Mouse (Mus musculus) erythroblast, embryonic 14.5 days (primary cell): ENCODE results near the gene Vmn1r57. TPM values are rescaled to one million over a fixed set of nuclear protein-coding genes. Genes with fewer than 3 reads are reported as not detected.
"Not testable (repeated sequence)": the region's sequence is repeated elsewhere in the genome, so short reads cannot be mapped to it uniquely, and the experiment has no call there.

ENCODE experiments used
- H3K27me3 ChIP-seq: 2 replicates; pipeline ENCODE4 v1.6.1; 2012; ENCODE audit warnings: inconsistent platforms; ENCODE audit not compliant: control insufficient read depth
- H3K36me3 ChIP-seq: 2 replicates; pipeline ENCODE4 v1.6.1; 2012; ENCODE audit warnings: mild to moderate bottlenecking, inconsistent platforms; ENCODE audit not compliant: control insufficient read depth
- H3K4me1 ChIP-seq: 2 replicates; pipeline ENCODE4 v1.6.1; 2012; ENCODE audit warnings: inconsistent platforms; ENCODE audit not compliant: control insufficient read depth
- H3K4me3 ChIP-seq: replicated peaks from 2 replicates; pipeline ENCODE3; 2012; ENCODE audit warnings: moderate library complexity, mild to moderate bottlenecking, inconsistent platforms
- H3K9me3 ChIP-seq: 2 replicates; pipeline ENCODE4 v1.6.1; 2012; ENCODE audit warnings: low read length, inconsistent platforms, mixed read lengths; ENCODE audit not compliant: control insufficient read depth
- GATA1 ChIP-seq: IDR thresholded peaks from 2 replicates; pipeline ENCODE4 v1.6.1; 2012; ENCODE audit warnings: low read length, inconsistent platforms, mixed read lengths
- TAL1 ChIP-seq: IDR thresholded peaks from 3 replicates; pipeline ENCODE4 v1.6.1; 2012; ENCODE audit warnings: low read length, inconsistent platforms, mixed read lengths
- polyA plus RNA-seq: library from polyadenylated mRNA; stranded (reverse); fragments of >175 nt; gene quantifications from 2 replicates; pipeline ENCODE4 v1.2.3, GENCODE M21; 2012

Gene Vmn1r57
- polyA plus RNA-seq = not detected in 2 replicates

DNA sequence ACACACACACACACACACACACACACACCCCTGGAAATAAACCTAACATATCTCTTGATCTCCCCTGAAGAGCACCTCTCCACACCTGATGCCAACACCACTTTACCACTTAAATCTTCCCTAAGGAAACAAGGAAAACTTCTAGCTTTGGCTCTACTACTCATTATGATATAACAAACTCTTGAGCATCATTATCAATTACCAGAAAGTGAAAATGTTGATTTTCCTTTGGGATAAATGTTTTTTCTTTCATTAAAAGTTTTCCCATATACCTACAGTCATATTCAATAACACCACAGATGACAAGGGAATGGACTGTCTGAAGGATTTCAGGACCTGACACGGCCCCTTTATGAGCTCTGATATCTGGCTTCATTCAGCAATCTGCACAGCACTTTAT is at the start of gene Vmn1r57:
Gene Vmn1r57, plus strand, starts transcription at position 301 of the 400 bp plus-strand sequence.
- not testable (repeated sequence) for H3K4me3 ChIP-seq, H3K9me3 ChIP-seq, H3K36me3 ChIP-seq, H3K27me3 ChIP-seq, H3K4me1 ChIP-seq

DNA sequence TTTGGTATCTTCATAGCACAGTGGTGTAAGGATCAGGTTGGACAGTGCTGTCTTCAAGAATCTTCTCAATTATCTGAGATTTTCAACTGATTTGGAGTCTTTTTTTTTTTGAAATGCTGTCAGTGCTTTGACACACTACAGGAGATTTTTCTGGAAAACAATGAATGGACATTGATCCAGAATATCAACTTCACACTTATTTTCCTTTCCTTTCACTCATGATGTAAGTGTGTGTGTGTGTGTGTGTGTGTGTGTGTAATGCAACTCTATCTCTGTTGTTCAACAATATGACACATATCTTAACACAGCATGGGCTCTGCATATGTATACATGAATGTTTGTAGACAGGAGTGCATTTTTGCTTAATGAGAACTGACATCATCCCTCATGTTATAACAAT is 21.6 kb upstream of the Vmn1r57 start, which contains the start of gene Vmn1r56:
Gene Vmn1r56, minus strand, starts transcription at position 101 of the 400 bp plus-strand sequence.
- not testable (repeated sequence) for H3K36me3 ChIP-seq, H3K4me3 ChIP-seq, H3K9me3 ChIP-seq, H3K4me1 ChIP-seq, H3K27me3 ChIP-seq

DNA sequence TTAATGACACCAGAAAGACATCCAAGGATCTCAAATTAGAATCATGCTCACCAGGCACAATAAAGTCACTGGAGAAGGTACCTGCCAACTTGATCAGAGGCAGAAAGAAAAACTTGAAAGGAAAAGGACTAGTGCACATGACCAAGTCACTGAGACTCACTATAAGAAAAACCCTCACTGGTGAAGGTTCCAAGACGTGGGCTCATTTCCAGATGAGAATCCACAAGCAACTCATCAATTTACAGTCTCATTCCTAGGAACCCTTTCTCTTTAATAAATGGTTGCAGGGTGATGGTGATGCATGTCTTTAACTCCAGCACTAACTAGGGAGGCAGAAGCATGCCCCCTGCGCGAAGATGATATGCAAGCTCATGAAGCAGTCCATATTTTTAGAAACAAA is 44.8 kb downstream of the Vmn1r57 start:
- no peak overlapping the region for H3K4me3 ChIP-seq
- TF ChIP-seq GATA1 = no peak
- no peak for TF ChIP-seq TAL1
- peaks cover 3% of the 10 kb centered on the region for H3K9me3 ChIP-seq
- H3K36me3 ChIP-seq = no peaks in the 10 kb centered on the region
- no peaks in the 10 kb centered on the region for H3K27me3 ChIP-seq
- no peaks in the 10 kb centered on the region for H3K4me1 ChIP-seq

Other genes starting within 250 kb of the Vmn1r57 start
- not detected in 2 replicates for gene Sbk3, start 247.3 kb upstream of the Vmn1r57 start, polyA plus RNA-seq
- 0.15 and 0.37 TPM in 2 replicates for gene Zfp579, start 222.3 kb upstream of the Vmn1r57 start, polyA plus RNA-seq
- gene Zfp524, start 204.1 kb upstream of the Vmn1r57 start, polyA plus RNA-seq = 6.2 and 8.1 TPM in 2 replicates
- 3.5 and 6.0 TPM in 2 replicates for gene Fiz1, start 203.8 kb upstream of the Vmn1r57 start, polyA plus RNA-seq
- not detected in 2 replicates for gene Gm44973, start 203.0 kb upstream of the Vmn1r57 start, polyA plus RNA-seq
- gene Zfp865, start 198.1 kb upstream of the Vmn1r57 start, polyA plus RNA-seq = 1.7 and 1.8 TPM in 2 replicates
- gene Ccdc106, start 197.9 kb upstream of the Vmn1r57 start, polyA plus RNA-seq = 0.06 TPM in 1 of 2 replicates, not detected in the other
- not detected in 2 replicates for gene 4632433K11Rik, start 184.4 kb upstream of the Vmn1r57 start, polyA plus RNA-seq
- 0.06 and 0.09 TPM in 2 replicates for gene Zfp784, start 180.0 kb upstream of the Vmn1r57 start, polyA plus RNA-seq
- gene Zfp580, start 167.0 kb upstream of the Vmn1r57 start, polyA plus RNA-seq = 0.10 and 0.26 TPM in 2 replicates
- 43.1 and 44.9 TPM in 2 replicates for gene U2af2, start 156.3 kb upstream of the Vmn1r57 start, polyA plus RNA-seq
- 227 and 231 TPM in 2 replicates for gene Epn1, start 138.3 kb upstream of the Vmn1r57 start, polyA plus RNA-seq
- not detected in 2 replicates for gene Rfpl4, start 101.5 kb upstream of the Vmn1r57 start, polyA plus RNA-seq
- gene Rasl2-9, start 92.5 kb upstream of the Vmn1r57 start, polyA plus RNA-seq = not detected in 2 replicates
- under 0.01 and 0.01 TPM in 2 replicates for gene Vmn1r55, start 68.8 kb upstream of the Vmn1r57 start, polyA plus RNA-seq
- not detected in 2 replicates for gene Vmn1r56, start 21.7 kb upstream of the Vmn1r57 start, polyA plus RNA-seq
- gene Gm5065, start 132.0 kb downstream of the Vmn1r57 start, polyA plus RNA-seq = not detected in 2 replicates
- not detected in 2 replicates for gene Nlrp2, start 132.5 kb downstream of the Vmn1r57 start, polyA plus RNA-seq
- under 0.01 TPM in 1 of 2 replicates, not detected in the other for gene Vmn1r58, start 194.9 kb downstream of the Vmn1r57 start, polyA plus RNA-seq
- 0.10 TPM in 1 of 2 replicates, not detected in the other for gene Vmn1r59, start 238.3 kb downstream of the Vmn1r57 start, polyA plus RNA-seq